Mouse (Mus musculus): ENCODE measurements around the gene Tacc3. TPM values are rescaled to one million over a fixed set of nuclear protein-coding genes. Genes with fewer than 3 reads are reported as not detected.
A peak's percentile ranks its signal among the peaks of the same experiment; 100 is the strongest.

The Tacc3 gene
- total and polyA plus RNA-seq, 2 experiments from 2014 or later: 20.1 to 25.5 TPM

- TF ChIP-seq CTCF (IDR thresholded peaks at IDR 0.05; ENCODE audit: low read depth): no peak
- Histone ChIP-seq H3K27me3 (ENCODE audit: insufficient read depth, low read length) (no peaks in the 10 kb centered on the region), H3K27ac (ENCODE audit: low read depth, low read length) (peak overlapping the region; percentile 67), H3K4me3 (ENCODE audit: low read depth, low read length) (no peak overlapping the region), H3K9me3 (ENCODE audit: low read length) (no peaks in the 10 kb centered on the region), H3K9ac (no peak overlapping the region), H3K36me3 (ENCODE audit: insufficient read depth) (no peaks in the 10 kb centered on the region), H3K4me2 (ENCODE audit: low read depth) (no peak overlapping the region), H3K4me1 (ENCODE audit: insufficient read depth) (no peaks in the 10 kb centered on the region)
- 0 out of 2 replicates have a peak, but pooled peaks have one; percentile 18 for ATAC-seq
- peak; percentile 43 for DNase-seq
- 15% methylated on average over 9 of the region's 9 CpGs for whole genome bisulfite sequencing
Measured at GRCm38 (mm10) chr5:33705612-33706349, 47.9 kb downstream of the Tacc3 start.

- no peaks in the 10 kb centered on the region for H3K27me3 ChIP-seq (ENCODE audit: insufficient read depth, low read length)
- H3K4me2 ChIP-seq (ENCODE audit: low read depth): no peak overlapping the region
- no peaks in the 10 kb centered on the region for H3K36me3 ChIP-seq (ENCODE audit: insufficient read depth)
- DNase-seq: no peak
- H3K9me3 ChIP-seq (ENCODE audit: low read length): no peaks in the 10 kb centered on the region
- H3K4me3 ChIP-seq (ENCODE audit: low read depth, low read length): no peak overlapping the region
- no peaks in the 10 kb centered on the region for H3K4me1 ChIP-seq (ENCODE audit: insufficient read depth)
- no peak for ATAC-seq
- TF ChIP-seq CTCF (IDR thresholded peaks at IDR 0.05; ENCODE audit: low read depth): no peak
- WGBS: 85% methylated on average over 1 of the region's 1 CpGs
- no peak overlapping the region for H3K9ac ChIP-seq
- 0 out of 2 replicates have a peak overlapping the region, but pooled peaks have one; percentile 67 for H3K27ac ChIP-seq (ENCODE audit: low read depth, low read length)
Measured at GRCm38 (mm10) chr5:33706350-33706629, 48.4 kb downstream of the Tacc3 start.

- no peaks in the 10 kb centered on the region for H3K4me1 ChIP-seq (ENCODE audit: insufficient read depth)
- no peak overlapping the region for H3K4me3 ChIP-seq (ENCODE audit: low read depth, low read length)
- H3K4me2 ChIP-seq (ENCODE audit: low read depth): no peak overlapping the region
- DNase-seq (no peak), ATAC-seq (no peak)
- TF ChIP-seq CTCF (IDR thresholded peaks at IDR 0.05; ENCODE audit: low read depth): no peak
- no peak overlapping the region for H3K27ac ChIP-seq (ENCODE audit: low read depth, low read length)
- no peaks in the 10 kb centered on the region for H3K27me3 ChIP-seq (ENCODE audit: insufficient read depth, low read length)
- H3K9ac ChIP-seq: no peak overlapping the region
- 60% methylated on average over 4 of the region's 4 CpGs for WGBS
- no peaks in the 10 kb centered on the region for H3K9me3 ChIP-seq (ENCODE audit: low read length)
- no peaks in the 10 kb centered on the region for H3K36me3 ChIP-seq (ENCODE audit: insufficient read depth)
Measured at GRCm38 (mm10) chr5:33707163-33707562, 49.2 kb downstream of the Tacc3 start.

- no peaks in the 10 kb centered on the region for H3K9me3 ChIP-seq (ENCODE audit: low read length)
- H3K4me2 ChIP-seq (ENCODE audit: low read depth): no peak overlapping the region
- TF ChIP-seq CTCF (IDR thresholded peaks at IDR 0.05; ENCODE audit: low read depth): no peak
- no peak overlapping the region for H3K9ac ChIP-seq
- H3K27me3 ChIP-seq (ENCODE audit: insufficient read depth, low read length): no peaks in the 10 kb centered on the region
- H3K27ac ChIP-seq (ENCODE audit: low read depth, low read length): no peak overlapping the region
- H3K36me3 ChIP-seq (ENCODE audit: insufficient read depth): no peaks in the 10 kb centered on the region
- WGBS: 26% methylated on average over 2 of the region's 2 CpGs
- no peak overlapping the region for H3K4me3 ChIP-seq (ENCODE audit: low read depth, low read length)
- H3K4me1 ChIP-seq (ENCODE audit: insufficient read depth): no peaks in the 10 kb centered on the region
- DNase-seq (no peak), ATAC-seq (no peak)
Measured at GRCm38 (mm10) chr5:33709037-33709436, 51.1 kb downstream of the Tacc3 start.

- Histone ChIP-seq H3K9ac (no peak overlapping the region), H3K4me3 (ENCODE audit: low read depth, low read length) (no peak overlapping the region), H3K36me3 (ENCODE audit: insufficient read depth) (no peaks in the 10 kb centered on the region), H3K4me1 (ENCODE audit: insufficient read depth) (no peaks in the 10 kb centered on the region), H3K4me2 (ENCODE audit: low read depth) (no peak overlapping the region), H3K27ac (ENCODE audit: low read depth, low read length) (no peak overlapping the region), H3K27me3 (ENCODE audit: insufficient read depth, low read length) (no peaks in the 10 kb centered on the region), H3K9me3 (ENCODE audit: low read length) (no peaks in the 10 kb centered on the region)
- ATAC-seq (no peak), DNase-seq (no peak)
- TF ChIP-seq CTCF (IDR thresholded peaks at IDR 0.05; ENCODE audit: low read depth): no peak
- 76% methylated on average over 2 of the region's 2 CpGs for WGBS
Measured at GRCm38 (mm10) chr5:33712550-33712949, 54.6 kb downstream of the Tacc3 start.

- DNase-seq (no peak), ATAC-seq (no peak)
- Histone ChIP-seq H3K4me2 (ENCODE audit: low read depth) (no peak overlapping the region), H3K27me3 (ENCODE audit: insufficient read depth, low read length) (no peaks in the 10 kb centered on the region), H3K4me3 (ENCODE audit: low read depth, low read length) (no peak overlapping the region), H3K9me3 (ENCODE audit: low read length) (no peaks in the 10 kb centered on the region), H3K4me1 (ENCODE audit: insufficient read depth) (no peaks in the 10 kb centered on the region), H3K27ac (ENCODE audit: low read depth, low read length) (no peak overlapping the region), H3K36me3 (ENCODE audit: insufficient read depth) (no peaks in the 10 kb centered on the region), H3K9ac (no peak overlapping the region)
- no peak for TF ChIP-seq CTCF (IDR thresholded peaks at IDR 0.05; ENCODE audit: low read depth)
- WGBS: 61% methylated on average over 2 of the region's 2 CpGs
Measured at GRCm38 (mm10) chr5:33715182-33715581, 57.3 kb downstream of the Tacc3 start.

GRCm38 (mm10) chr5:33716467-33716866 is 58.5 kb downstream of the Tacc3 start:
- Histone ChIP-seq H3K4me2 (ENCODE audit: low read depth) (no peak overlapping the region), H3K27me3 (ENCODE audit: insufficient read depth, low read length) (no peaks in the 10 kb centered on the region), H3K9ac (no peak overlapping the region), H3K36me3 (ENCODE audit: insufficient read depth) (no peaks in the 10 kb centered on the region), H3K9me3 (ENCODE audit: low read length) (no peaks in the 10 kb centered on the region), H3K27ac (ENCODE audit: low read depth, low read length) (no peak overlapping the region), H3K4me1 (ENCODE audit: insufficient read depth) (no peaks in the 10 kb centered on the region), H3K4me3 (ENCODE audit: low read depth, low read length) (no peak overlapping the region)
- 79% methylated on average over 6 of the region's 6 CpGs for WGBS
- TF ChIP-seq CTCF (IDR thresholded peaks at IDR 0.05; ENCODE audit: low read depth): 0 out of 2 replicates have a peak, but pooled peaks have one; percentile 13
- ATAC-seq (no peak; the same call in 1 of the 2 replicates), DNase-seq (no peak)
